Mouse (Mus musculus) CH12.LX (cell line): ENCODE measurements around the gene Dhx38. TPM values are rescaled to one million over a fixed set of nuclear protein-coding genes. Genes with fewer than 3 reads are reported as not detected.
A peak's percentile ranks its signal among the peaks of the same experiment; 100 is the strongest.

ENCODE experiments used
- DNase-seq: peaks from one replicate; pipeline ENCODE4 v3.0.0-alpha.2; 2013; ENCODE audit errors: extremely low read depth
- H3K27ac ChIP-seq: 2 replicates; pipeline ENCODE4 v1.5.1; 2012; ENCODE audit warnings: low read depth, mild to moderate bottlenecking, control low read depth, moderate library complexity; ENCODE audit not compliant: insufficient read depth
- H3K27me3 ChIP-seq: replicated peaks from 2 replicates; pipeline ENCODE3; 2012; ENCODE audit warnings: inconsistent platforms
- H3K36me3 ChIP-seq, 2 experiments: replicated peaks in 1 of 2; 2 replicates each; pipeline versions ENCODE3 to v1.6.1; 2012; ENCODE audit warnings: inconsistent platforms in 1 of 2, low read length in 1 of 2, mild to moderate bottlenecking in 1 of 2, mixed read lengths in 1 of 2, moderate library complexity in 1 of 2; ENCODE audit not compliant: control insufficient read depth in 1 of 2, insufficient read depth in 1 of 2
- H3K4me1 ChIP-seq, 2 experiments: 2 replicates each; pipeline ENCODE4 v1.6.1; 2012; ENCODE audit warnings: inconsistent platforms in 1 of 2, moderate library complexity in 1 of 2; ENCODE audit not compliant: insufficient read depth in 2 of 2, control insufficient read depth in 1 of 2
- H3K4me2 ChIP-seq: 2 replicates; pipeline ENCODE4 v1.6.1; 2012; ENCODE audit warnings: low read depth, mild to moderate bottlenecking, control low read depth; ENCODE audit not compliant: poor library complexity, insufficient read depth, severe bottlenecking
- H3K4me3 ChIP-seq, 3 experiments: fragments of 150-350 bp in 1 of 3; sonication (generic) in 1 of 3; replicated peaks in 1 of 3; 2 replicates each; pipeline versions ENCODE3 to v1.5.1; 2011 to 2012; ENCODE audit warnings: low read depth in 2 of 3, low read length in 2 of 3, mild to moderate bottlenecking in 2 of 3, moderate library complexity in 2 of 3, control low read depth in 1 of 3, improper control_type of control experiment in 1 of 3, inconsistent platforms in 1 of 3, mixed read lengths in 1 of 3; ENCODE audit not compliant: poor library complexity in 1 of 3
- H3K79me2 ChIP-seq: replicated peaks from 2 replicates; pipeline ENCODE4 v1.6.1; 2012; ENCODE audit warnings: mild to moderate bottlenecking, moderate library complexity; ENCODE audit not compliant: control insufficient read depth, poor library complexity, insufficient read depth, severe bottlenecking; ENCODE audit errors: extremely low read depth
- H3K9ac ChIP-seq: 2 replicates; pipeline ENCODE4 v1.6.1; 2012; ENCODE audit warnings: low read depth, mild to moderate bottlenecking, control low read depth, moderate library complexity; ENCODE audit not compliant: insufficient read depth
- H3K9me3 ChIP-seq: replicated peaks from 2 replicates; pipeline ENCODE3; 2012; ENCODE audit warnings: low read length, inconsistent platforms, mixed read lengths
- BHLHE40 ChIP-seq: IDR thresholded peaks from 2 replicates; pipeline ENCODE4 v1.6.1; 2011; ENCODE audit warnings: mild to moderate bottlenecking, low read depth, low read length, improper control_type of control experiment
- CHD1 ChIP-seq: IDR thresholded peaks from 2 replicates; pipeline ENCODE4 v1.6.1; 2012; ENCODE audit warnings: low read depth, low read length, improper control_type of control experiment, inconsistent platforms
- CHD2 ChIP-seq: IDR thresholded peaks from 2 replicates; pipeline ENCODE4 v1.6.1; 2011; ENCODE audit warnings: low read length, improper control_type of control experiment
- CTCF ChIP-seq, 2 experiments: IDR thresholded peaks in 1 of 2; conservative IDR thresholded peaks in 1 of 2; 2 replicates each; pipeline ENCODE4 v1.5.1; 2011 to 2012; ENCODE audit warnings: low read depth in 2 of 2, low read length in 2 of 2, improper control_type of control experiment in 1 of 2, inconsistent platforms in 1 of 2, mild to moderate bottlenecking in 1 of 2, moderate library complexity in 1 of 2
- E2F4 ChIP-seq: IDR thresholded peaks from 2 replicates; pipeline ENCODE4 v1.6.1; 2011; ENCODE audit warnings: low read depth, low read length, improper control_type of control experiment; ENCODE audit not compliant: insufficient replicate concordance
- ETS1 ChIP-seq: conservative IDR thresholded peaks from 2 replicates; pipeline ENCODE4 v1.6.1; 2012; ENCODE audit warnings: low read depth, mild to moderate bottlenecking, inconsistent platforms, low read length, improper control_type of control experiment, moderate library complexity
- HCFC1 ChIP-seq: IDR thresholded peaks from 2 replicates; pipeline ENCODE4 v1.6.1; 2012; ENCODE audit warnings: low read depth, mild to moderate bottlenecking, inconsistent platforms, low read length, improper control_type of control experiment
- IRF4 ChIP-seq: IDR thresholded peaks from 2 replicates; pipeline ENCODE4 v1.6.1; 2014; ENCODE audit warnings: low read depth, mild to moderate bottlenecking, inconsistent platforms, low read length, improper control_type of control experiment
- JUN ChIP-seq: IDR thresholded peaks from 2 replicates; pipeline ENCODE4 v1.6.1; 2011; ENCODE audit warnings: low read depth, mild to moderate bottlenecking, low read length, improper control_type of control experiment, moderate library complexity; ENCODE audit not compliant: insufficient read depth
- JUND ChIP-seq: conservative IDR thresholded peaks from 2 replicates; pipeline ENCODE4 v1.6.1; 2011; ENCODE audit warnings: low read depth, low read length, improper control_type of control experiment
- MAFK ChIP-seq: IDR thresholded peaks from 2 replicates; pipeline ENCODE4 v1.6.1; 2011; ENCODE audit warnings: low read length, improper control_type of control experiment; ENCODE audit not compliant: insufficient replicate concordance
- MAX ChIP-seq: IDR thresholded peaks from 2 replicates; pipeline ENCODE4 v1.6.1; 2011; ENCODE audit warnings: low read length, improper control_type of control experiment
- MAZ ChIP-seq: IDR thresholded peaks from 2 replicates; pipeline ENCODE4 v1.6.1; 2012; ENCODE audit warnings: low read depth, mild to moderate bottlenecking, inconsistent platforms, low read length, improper control_type of control experiment, moderate library complexity
- MEF2A ChIP-seq: IDR thresholded peaks from 2 replicates; pipeline ENCODE4 v1.6.1; 2014; ENCODE audit warnings: low read depth, mild to moderate bottlenecking, inconsistent platforms, low read length, improper control_type of control experiment, borderline replicate concordance
- MXI1 ChIP-seq: IDR thresholded peaks from 2 replicates; pipeline ENCODE4 v1.6.1; 2011; ENCODE audit warnings: mild to moderate bottlenecking, low read depth, low read length, improper control_type of control experiment
- NELFE ChIP-seq: IDR thresholded peaks from 2 replicates; pipeline ENCODE4 v1.6.1; 2011; ENCODE audit warnings: low read depth, low read length, improper control_type of control experiment
- NRF1 ChIP-seq: IDR thresholded peaks from 2 replicates; pipeline ENCODE4 v1.6.1; 2014; ENCODE audit warnings: low read depth, mild to moderate bottlenecking, inconsistent platforms, low read length, improper control_type of control experiment, moderate library complexity
- POLR2A ChIP-seq: IDR thresholded peaks from 2 replicates; pipeline ENCODE4 v1.6.1; 2011; ENCODE audit warnings: low read depth, mild to moderate bottlenecking, improper control_type of control experiment, low read length
- POLR2AphosphoS2 ChIP-seq: IDR thresholded peaks from 2 replicates; pipeline ENCODE4 v1.6.1; 2011; ENCODE audit warnings: low read depth, low read length, improper control_type of control experiment
- RAD21 ChIP-seq: IDR thresholded peaks from 2 replicates; pipeline ENCODE4 v1.6.1; 2011; ENCODE audit warnings: low read depth, mild to moderate bottlenecking, low read length, improper control_type of control experiment, moderate library complexity
- RCOR1 ChIP-seq: conservative IDR thresholded peaks from 2 replicates; pipeline ENCODE4 v1.6.1; 2012; ENCODE audit warnings: low read depth, mild to moderate bottlenecking, inconsistent platforms, low read length, improper control_type of control experiment
- SIN3A ChIP-seq: IDR thresholded peaks from 2 replicates; pipeline ENCODE4 v1.6.1; 2012; ENCODE audit warnings: low read length, improper control_type of control experiment, inconsistent platforms
- SMC3 ChIP-seq: IDR thresholded peaks from 2 replicates; pipeline ENCODE4 v1.6.1; 2011; ENCODE audit warnings: low read depth, low read length, improper control_type of control experiment
- TBP ChIP-seq: conservative IDR thresholded peaks from 2 replicates; pipeline ENCODE4 v1.6.1; 2011; ENCODE audit warnings: low read depth, low read length, improper control_type of control experiment
- TCF12 ChIP-seq: IDR thresholded peaks from 2 replicates; pipeline ENCODE4 v1.6.1; 2014; ENCODE audit warnings: low read depth, mild to moderate bottlenecking, inconsistent platforms, low read length, improper control_type of control experiment
- UBTF ChIP-seq: IDR thresholded peaks from 2 replicates; pipeline ENCODE4 v1.6.1; 2012; ENCODE audit warnings: low read depth, mild to moderate bottlenecking, inconsistent platforms, low read length, improper control_type of control experiment, moderate library complexity
- USF1 ChIP-seq: IDR thresholded peaks from 2 replicates; pipeline ENCODE4 v1.6.1; 2014; ENCODE audit warnings: low read depth, mild to moderate bottlenecking, inconsistent platforms, low read length, improper control_type of control experiment
- ZC3H11A ChIP-seq: IDR thresholded peaks from 2 replicates; pipeline ENCODE4 v1.6.1; 2012; ENCODE audit warnings: low read depth, mild to moderate bottlenecking, inconsistent platforms, low read length, improper control_type of control experiment
- ZKSCAN1 ChIP-seq: IDR thresholded peaks from 2 replicates; pipeline ENCODE4 v1.6.1; 2012; ENCODE audit warnings: low read depth, inconsistent platforms, low read length, improper control_type of control experiment, borderline replicate concordance
- ZMIZ1 ChIP-seq: IDR thresholded peaks from 2 replicates; pipeline ENCODE4 v1.6.1; 2012; ENCODE audit warnings: low read depth, mild to moderate bottlenecking, inconsistent platforms, low read length, improper control_type of control experiment
- ZNF384 ChIP-seq: IDR thresholded peaks from 2 replicates; pipeline ENCODE4 v1.6.1; 2012; ENCODE audit warnings: low read depth, low read length, improper control_type of control experiment, inconsistent platforms
- dilution Hi-C: fragments of 300-500 bp; cut with MboI; formaldehyde crosslinking; loops from 2 replicates; pipeline ENCODE4 v1.14.3; 2020; ENCODE audit warnings: low sequenced_read_pairs; ENCODE audit not compliant: extremely low pct_unique_long_range_greater_than_20kb, extremely low pct_ligation_motif_present
- in situ Hi-C: fragments of 300-500 bp; cut with MboI; formaldehyde crosslinking; loops from 3 replicates; pipeline ENCODE4 v1.14.3; 2019; ENCODE audit warnings: low sequenced_read_pairs, low pct_ligation_motif_present, low pct_unique_long_range_greater_than_20kb, mixed read lengths
- polyA plus RNA-seq: library from polyadenylated mRNA; unstranded; fragments of >175 nt; gene quantifications from 2 replicates; pipeline ENCODE4 v1.2.1, GENCODE M21; 2012; ENCODE audit warnings: low read depth; ENCODE audit not compliant: insufficient read length
- total RNA-seq, 2 experiments: library from RNA; depleted of rRNA; stranded (reverse); fragments of 300-350 nt in 1 of 2; fragments of >200 nt in 1 of 2; gene quantifications; 2 replicates each; pipeline ENCODE4 v1.2.3; 2012 to 2014

Dhx38 gene
- total and polyA plus RNA-seq, 3 experiments = 19.7 to 51.0 (median 41.7) TPM

DNA sequence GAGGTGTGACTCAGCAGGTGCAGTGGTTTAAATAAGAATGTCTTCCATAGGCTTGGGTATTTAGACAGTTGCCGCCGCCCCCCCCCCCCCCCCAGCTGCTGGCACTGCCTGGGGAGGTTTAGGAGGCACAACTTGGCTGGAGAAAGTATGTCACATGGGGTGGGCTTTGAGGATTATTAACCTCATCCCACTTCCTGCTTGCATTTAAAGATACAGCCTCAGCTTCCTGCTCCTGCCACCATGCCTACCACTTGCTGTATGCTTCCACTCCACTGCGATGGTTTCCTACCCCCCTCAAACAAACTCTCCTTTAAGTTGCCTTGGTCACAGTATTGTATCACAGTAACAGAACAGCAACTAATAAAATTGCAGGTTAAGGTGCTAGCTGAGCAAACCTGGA is 21.6 kb downstream of the Dhx38 start:
- DNase-seq = no peak
- TF ChIP-seq JUND = no peak
- Histone ChIP-seq H3K9ac (no peak overlapping the region), H3K4me3 (no peak overlapping the region), H3K79me2 (no peaks in the 10 kb centered on the region), H3K27me3 (no peaks in the 10 kb centered on the region), H3K27ac (no peak overlapping the region), H3K36me3 (peaks cover 21 to 35% of the 10 kb centered on the region in 2 experiments), H3K4me2 (no peak overlapping the region), H3K4me1 (peaks cover 14 to 20% of the 10 kb centered on the region in 2 experiments; a peak in 3 of 4 replicates), H3K9me3 (no peaks in the 10 kb centered on the region)
- in situ Hi-C loops (no loop called here), dilution Hi-C loops (no loop called here)

DNA sequence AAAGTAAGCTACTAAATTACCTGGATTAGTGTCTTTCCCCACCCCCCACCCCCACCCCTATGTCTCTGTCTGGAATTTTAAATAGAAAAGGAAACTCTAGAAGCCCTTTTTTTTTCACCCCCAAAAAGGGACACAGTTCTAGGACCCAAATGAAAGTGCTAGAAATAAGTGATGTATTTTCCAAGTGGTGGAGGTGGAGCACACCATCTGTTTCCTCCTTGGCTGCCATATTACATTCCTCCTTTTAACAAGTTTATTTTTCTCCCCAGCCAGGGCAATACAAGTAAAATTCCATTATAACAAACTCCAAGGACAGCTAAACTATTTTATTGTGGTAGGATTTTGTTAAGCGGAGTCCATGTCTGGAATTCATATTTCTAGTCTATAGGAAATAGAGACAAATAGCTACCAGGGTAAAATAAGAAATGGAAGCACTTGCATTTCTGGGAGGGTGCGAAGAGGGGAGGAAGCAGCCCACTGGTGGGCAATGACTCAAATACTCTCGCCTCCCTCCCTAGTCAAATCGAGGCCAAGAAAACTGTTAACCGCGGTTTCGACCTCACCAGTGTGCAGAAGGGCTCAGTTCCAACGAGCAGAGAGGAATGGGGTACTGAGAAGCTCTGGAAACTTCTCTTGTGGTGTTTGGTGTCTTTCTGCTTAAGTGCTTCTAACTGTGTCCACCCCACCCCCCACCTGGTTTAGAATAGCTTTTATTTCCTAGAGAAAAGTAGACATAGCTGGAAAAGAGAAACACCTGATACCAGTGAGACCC is 22.7 kb downstream of the Dhx38 start:
- Histone ChIP-seq H3K4me1 (peaks cover 14 to 20% of the 10 kb centered on the region in 2 experiments; a peak in 3 of 4 replicates), H3K9ac (no peak overlapping the region; the same call in 1 of the 2 replicates), H3K36me3 (peaks cover 10 to 24% of the 10 kb centered on the region in 2 experiments), H3K27me3 (no peaks in the 10 kb centered on the region), H3K79me2 (no peaks in the 10 kb centered on the region), H3K9me3 (no peaks in the 10 kb centered on the region), H3K4me2 (peak overlapping the region; percentile 68), H3K4me3 (no peak overlapping the region), H3K27ac (no peak overlapping the region)
- DNase-seq = peak; percentile 67
- dilution Hi-C loops = no loop called here
- in situ Hi-C loops = no loop called here
- no peak for TF ChIP-seq USF1
- TF ChIP-seq MAX = peak; percentile 45
- TF ChIP-seq POLR2A = peak; percentile 39; the same call in 1 of the 2 replicates
- no peak for TF ChIP-seq ZC3H11A
- TF ChIP-seq IRF4 = peak; percentile 59
- 0 out of 2 replicates have a peak, but pooled peaks have one; percentile 51 for TF ChIP-seq SIN3A
- TF ChIP-seq CHD2 = peak; percentile 77; the same call in 1 of the 2 replicates
- TF ChIP-seq SMC3 = no peak
- no peak for TF ChIP-seq E2F4
- TF ChIP-seq MXI1 = no peak
- no peak for TF ChIP-seq CHD1
- TF ChIP-seq ZNF384 = no peak
- TF ChIP-seq JUND = 0 out of 2 replicates have a peak, but pooled peaks have one; percentile 17
- TF ChIP-seq MEF2A = peak; percentile 43; the same call in 1 of the 2 replicates
- TF ChIP-seq NRF1 = no peak
- TF ChIP-seq MAFK = peak; percentile 67
- no peak for TF ChIP-seq HCFC1
- TF ChIP-seq CTCF (conservative IDR thresholded peaks at IDR 0.05 in 1 of 2, IDR thresholded peaks at IDR 0.05 in 1 of 2; ENCODE audit: low read depth in 2 of 2, low read length in 2 of 2) = no peak
- TF ChIP-seq UBTF = no peak
- no peak for TF ChIP-seq TCF12
- TF ChIP-seq ZMIZ1 = no peak
- TF ChIP-seq POLR2AphosphoS2 = no peak
- TF ChIP-seq JUN = no peak; the same call in 1 of the 2 replicates
- TF ChIP-seq TBP = peak; percentile 60; the same call in 1 of the 2 replicates
- TF ChIP-seq ZKSCAN1 = no peak
- peak; percentile 56; the same call in 1 of the 2 replicates for TF ChIP-seq MAZ
- TF ChIP-seq NELFE = no peak
- no peak for TF ChIP-seq RAD21
- TF ChIP-seq BHLHE40 = peak; percentile 64
- 0 out of 2 replicates have a peak, but pooled peaks have one; percentile 33 for TF ChIP-seq RCOR1
- no peak for TF ChIP-seq ETS1
